Mouse (Mus musculus): ENCODE results near the gene Shc3.

Gene Shc3

DNA sequence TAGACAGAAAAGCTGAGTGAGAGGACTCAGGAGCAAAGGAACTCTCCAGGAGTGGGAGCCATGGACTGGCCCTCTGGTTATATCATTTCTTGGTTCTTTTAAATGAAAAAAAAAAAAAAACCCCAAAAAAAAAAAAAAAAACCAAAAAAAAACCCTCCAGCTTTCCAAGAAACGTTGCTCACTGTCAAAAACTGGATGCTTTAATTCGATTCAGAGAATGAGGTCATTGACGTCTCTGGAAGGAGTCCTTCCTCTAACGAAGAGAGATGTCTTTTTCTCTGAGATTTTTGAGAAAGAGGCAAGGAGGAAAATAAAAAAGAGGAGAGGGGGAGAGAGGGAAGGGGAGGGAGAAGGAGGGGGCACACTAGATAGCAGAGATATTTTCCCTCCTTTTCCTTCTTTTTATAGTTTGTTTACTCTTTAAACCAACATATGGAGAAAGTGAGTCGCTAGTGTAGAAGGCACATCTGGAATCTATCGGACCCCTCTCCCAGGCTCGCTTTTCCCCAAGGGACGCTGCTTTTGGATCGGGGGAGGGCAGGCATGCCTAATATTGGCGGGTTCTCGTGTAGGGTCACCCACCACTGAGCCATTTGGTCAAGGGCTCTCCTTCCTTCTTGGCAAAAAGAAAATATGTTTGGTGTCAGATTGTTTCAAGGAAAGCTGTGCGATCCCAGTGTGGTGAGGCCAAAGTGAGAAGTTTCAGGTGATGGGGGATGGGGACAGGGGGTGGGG is 157.4 kb downstream of the Shc3 start:
- DNase-seq = no peak

DNA sequence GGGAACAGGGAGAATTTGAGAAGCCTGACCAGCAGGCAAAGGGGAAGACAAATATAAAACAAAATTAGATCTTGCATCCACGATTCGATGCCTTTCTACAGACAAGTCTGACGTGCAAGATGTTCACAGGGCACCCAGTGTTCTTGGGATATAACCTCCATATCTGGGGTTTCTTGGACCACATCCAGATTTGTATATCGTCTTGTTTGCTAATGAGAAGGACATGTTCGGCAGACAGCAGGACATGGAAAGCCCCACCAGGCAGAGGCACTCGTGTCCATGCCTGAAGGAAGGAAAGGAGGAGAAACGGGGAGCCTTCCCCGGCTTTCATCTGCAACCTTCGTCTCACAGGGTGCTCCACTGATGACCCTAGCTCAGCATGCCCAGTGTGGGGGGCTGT is 158.0 kb downstream of the Shc3 start:
- no peak for DNase-seq

GRCm38 (mm10) chr13:51409936-51410481 is 159.2 kb downstream of the Shc3 start:
- no peak for DNase-seq

- peak; percentile 32 to 51 for DNase-seq
These were observed 160.7 kb downstream of the Shc3 start, which contains the start of gene S1pr3 for GRCm38 (mm10) chr13:51408519-51409001. S1pr3 (plus strand) TSS chr13:51408639.

DNA sequence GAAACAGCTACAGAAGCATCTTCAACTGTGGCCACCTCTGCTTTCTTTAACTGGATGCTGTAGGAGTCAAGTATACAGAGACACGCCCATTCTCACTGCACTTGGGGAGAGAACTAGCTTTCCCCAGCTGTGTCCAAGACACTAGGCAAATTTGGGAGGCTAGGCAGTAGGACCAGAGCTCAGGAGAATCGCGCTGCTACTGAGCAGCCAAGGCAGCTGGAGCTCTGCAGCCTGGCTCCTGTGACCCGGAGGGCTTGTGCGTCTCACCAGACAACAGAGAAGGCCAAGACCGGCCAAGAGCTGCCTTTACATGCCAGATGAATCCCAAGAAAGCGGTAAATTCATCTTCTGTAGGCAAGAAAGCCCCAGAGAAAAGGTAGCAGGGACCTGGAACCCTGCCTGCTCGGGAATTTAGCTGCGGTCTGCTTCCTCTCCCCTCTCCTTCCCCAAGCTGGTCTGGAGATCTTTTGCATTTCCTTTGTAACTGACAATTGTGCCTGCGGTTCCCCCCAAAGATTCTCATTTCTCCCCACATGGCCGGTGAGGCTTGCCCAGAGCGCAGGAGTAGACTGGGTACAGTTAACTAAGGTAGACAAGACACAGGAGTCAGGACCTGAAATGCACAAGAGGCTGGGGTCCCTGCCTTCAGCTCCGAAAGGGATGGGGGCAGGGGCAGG is 161.5 kb downstream of the Shc3 start:
- DNase-seq = no peak

DNA sequence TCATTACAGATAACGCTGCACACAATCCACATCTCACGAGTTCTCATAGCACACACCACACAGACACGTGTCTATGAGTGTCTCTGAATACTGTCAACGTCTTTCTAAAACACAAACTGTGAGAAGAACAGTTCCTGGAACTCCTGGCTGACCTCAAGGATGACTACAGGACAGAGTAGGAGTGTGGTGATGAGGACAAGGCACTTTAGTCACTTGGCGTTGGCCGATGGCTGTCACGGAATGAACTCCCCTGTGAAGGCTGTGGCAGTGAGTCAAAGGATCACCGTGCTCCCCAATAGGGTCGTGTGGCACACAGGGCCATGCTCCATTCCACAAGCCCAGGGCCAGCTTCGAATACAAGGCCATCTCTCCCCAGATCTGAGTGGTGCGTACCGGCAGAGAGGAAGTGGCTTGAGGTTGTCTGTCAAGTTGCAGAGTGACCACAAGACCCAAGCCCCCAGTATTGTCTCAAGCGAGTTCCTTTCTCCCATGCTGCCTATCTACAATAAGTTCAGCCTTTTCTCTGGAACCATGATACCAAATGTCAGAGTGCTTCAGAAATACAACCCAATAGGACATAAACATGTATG is 163.4 kb downstream of the Shc3 start:
- DNase-seq = no peak

DNA sequence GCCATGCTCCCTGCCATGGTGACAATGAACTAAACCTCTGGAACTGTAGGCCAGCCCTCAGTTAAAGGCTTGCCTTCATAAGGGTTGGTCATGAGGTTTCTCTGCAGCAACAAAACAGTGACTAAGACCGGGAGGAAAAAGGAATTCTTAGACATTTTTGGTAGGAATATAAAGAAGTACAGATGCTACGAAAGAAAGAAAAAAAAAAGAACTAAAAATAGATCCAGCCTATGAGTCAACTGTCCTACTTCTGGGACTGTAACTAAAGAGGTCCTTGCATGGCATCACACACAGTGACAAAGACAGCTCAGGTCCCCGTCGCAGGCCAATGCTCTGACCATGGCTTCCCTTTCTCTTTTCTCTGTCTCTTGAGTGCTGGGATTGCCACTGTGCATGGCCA is 164.7 kb downstream of the Shc3 start:
- DNase-seq = no peak

DNA sequence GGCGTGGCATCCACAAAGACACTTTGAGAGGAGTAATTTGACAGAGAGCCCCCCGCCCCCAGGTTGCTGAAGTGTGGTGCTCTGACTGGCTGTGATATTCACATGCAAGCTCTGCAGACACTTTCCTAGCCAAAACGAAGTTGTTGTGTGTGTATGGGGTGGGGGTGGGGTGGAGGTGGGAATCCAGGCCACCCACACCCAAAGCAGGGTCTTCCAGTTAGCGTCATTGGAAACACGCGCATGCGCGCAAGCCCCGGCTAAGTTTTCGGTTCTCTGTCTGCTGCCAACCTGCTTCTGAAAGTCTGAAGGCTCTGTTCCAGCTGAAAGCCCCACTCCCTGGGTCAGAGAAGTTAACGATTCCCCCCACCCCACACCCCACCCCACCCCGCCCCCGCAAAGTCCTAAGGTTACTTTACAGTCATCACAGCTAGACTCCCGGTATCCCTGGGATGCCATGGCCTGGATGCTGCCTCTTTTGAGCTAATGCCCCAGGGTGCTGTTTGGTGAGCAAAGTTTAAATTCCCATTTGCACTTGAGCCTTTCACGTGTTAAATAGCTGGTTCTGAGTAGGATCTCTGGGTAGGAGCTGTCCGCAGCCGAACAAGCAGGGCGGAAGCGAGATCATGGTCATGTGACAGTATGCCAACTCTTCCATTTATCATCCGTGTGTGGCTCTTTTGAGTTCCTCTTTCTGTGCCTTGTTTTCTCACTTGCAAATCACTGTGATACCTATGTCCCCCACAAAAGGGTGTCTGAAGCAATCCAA is 168.3 kb downstream of the Shc3 start:
- peak; percentile 73 to 79 for DNase-seq

- DNase-seq = peak; percentile 41 to 53
These were observed 169.0 kb downstream of the Shc3 start for GRCm38 (mm10) chr13:51400186-51400719.

DNA sequence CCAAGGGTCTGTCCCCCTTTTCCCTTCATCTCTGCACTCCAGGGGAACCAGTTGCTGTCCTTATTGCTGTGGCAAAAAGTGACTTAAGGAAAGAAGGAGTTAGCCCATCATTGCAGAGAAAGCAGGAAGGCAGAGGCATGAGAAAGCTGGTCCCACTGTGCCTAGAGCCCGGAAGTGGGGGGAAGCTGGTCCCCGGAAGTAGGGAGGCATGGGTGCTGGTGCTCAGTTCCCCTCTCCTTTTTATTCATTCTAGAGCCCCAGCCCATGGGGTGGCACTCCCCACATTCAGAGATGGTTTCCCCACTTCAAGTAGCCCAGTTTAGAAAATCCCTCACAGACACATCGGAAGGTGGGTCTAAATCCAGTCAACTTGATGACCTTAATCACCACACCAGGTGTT is 169.7 kb downstream of the Shc3 start:
- no peak for DNase-seq

DNA sequence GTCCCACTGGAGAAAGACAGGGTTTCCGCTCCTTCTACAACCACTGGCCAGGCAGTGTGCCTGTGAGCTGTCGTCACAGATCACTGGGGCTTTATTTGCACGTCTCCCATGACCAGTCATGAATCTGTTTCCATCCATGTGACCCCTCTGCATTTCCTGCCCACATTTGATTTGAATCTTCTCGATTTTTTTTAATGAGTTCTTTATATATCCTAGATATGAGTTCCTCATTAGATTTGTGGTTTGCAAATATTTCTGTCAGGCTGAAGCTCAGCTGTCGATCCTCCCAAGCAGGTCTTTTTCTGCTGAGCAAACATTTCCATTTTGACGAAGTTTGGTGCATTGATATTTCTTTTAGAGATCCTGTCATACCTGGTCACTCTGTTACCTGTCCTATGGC is 171.4 kb downstream of the Shc3 start:
- no peak for DNase-seq

DNA sequence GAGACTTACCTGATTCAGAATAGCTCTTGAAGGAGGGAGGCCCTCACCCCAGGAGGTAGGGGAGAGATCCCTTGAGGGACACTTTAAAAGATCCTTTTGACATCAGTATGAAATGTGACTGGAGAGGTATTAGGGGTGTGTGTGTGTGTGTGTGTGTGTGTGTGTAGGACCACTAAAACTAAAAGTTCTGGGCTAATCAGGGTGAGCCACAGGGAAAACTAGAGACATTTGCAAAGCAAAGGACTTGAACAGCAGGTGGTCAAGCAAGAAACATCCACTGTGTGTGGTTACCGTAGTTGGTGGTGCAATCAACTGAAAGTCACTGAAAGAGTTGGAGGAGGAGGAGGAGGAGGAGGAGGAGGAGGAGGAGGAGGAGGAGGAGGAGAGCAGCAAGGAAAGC is 177.0 kb downstream of the Shc3 start:
- no peak for DNase-seq

- no peak for DNase-seq
These were observed 177.8 kb downstream of the Shc3 start for GRCm38 (mm10) chr13:51391359-51391916.

DNA sequence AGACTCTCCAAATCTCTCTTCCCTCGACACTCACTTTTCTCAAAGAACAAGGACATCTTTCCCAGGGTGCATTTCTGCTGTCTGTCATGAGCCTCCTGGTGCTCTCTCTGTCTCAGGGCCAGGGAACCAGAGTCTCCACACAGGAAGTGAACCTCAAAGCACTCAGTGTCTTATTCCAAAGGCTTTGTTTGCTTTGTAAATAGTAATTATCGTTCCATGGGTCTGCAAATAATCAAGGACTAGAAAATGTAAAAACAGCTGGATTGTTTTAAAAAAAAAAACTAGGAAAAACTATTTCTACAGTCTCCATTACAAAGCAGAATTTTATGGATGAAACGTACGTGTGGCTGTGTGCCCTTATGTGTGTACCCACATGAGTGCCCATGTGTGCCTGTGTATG is 178.8 kb downstream of the Shc3 start:
- no peak for DNase-seq

- no peak for DNase-seq
These were observed 181.3 kb downstream of the Shc3 start for GRCm38 (mm10) chr13:51387908-51388307.

DNA sequence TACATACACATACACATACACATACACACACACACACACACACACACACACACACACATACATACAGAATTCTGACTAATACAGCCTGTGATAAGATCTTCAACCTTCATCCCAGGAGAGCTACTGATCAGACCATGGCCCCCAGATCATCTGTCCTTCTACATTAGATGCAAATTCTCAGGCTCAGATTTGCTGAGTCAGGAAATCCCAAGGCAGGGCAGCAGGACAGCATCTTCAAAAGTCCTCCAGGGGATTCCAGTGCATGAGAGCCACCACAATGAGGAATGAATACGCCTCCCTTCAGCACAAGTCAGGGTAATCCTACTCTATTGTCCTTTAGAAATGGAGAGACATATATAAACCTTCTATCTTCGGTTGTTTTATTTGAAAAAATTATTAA is 184.3 kb downstream of the Shc3 start:
- no peak for DNase-seq

DNA sequence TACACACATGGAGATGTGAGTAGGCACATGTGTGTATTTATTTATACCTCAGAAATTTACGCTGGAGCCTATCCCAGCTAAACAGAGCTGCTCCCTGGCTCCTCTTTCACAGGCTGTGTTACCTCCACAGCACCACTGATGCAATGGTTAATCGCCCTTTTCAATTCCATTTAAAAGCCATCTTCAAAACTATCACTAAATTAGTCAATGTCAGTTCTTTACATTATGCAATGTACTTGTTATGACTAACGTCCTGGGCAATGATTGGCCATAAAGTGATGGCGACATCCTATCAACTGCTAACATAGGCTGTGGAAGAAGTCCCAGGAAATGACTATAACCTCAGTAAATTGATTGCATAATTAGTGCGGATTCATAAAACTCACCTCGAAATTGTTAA is 187.7 kb downstream of the Shc3 start:
- no peak for DNase-seq

All from cerebellum, postnatal 10 days (tissue).